Mouse (Mus musculus) embryonic fibroblast, embryonic 13.5 days (primary cell): ENCODE data around the gene Car6.

ENCODE experiments used
- CTCF ChIP-seq: IDR thresholded peaks from 2 replicates; pipeline ENCODE4 v1.5.1; 2011; ENCODE audit warnings: mild to moderate bottlenecking, control low read depth, low read length, moderate library complexity, borderline replicate concordance; ENCODE audit not compliant: insufficient read depth
- POLR2A ChIP-seq: IDR thresholded peaks from 2 replicates; pipeline ENCODE4 v1.6.1; 2011; ENCODE audit warnings: low read depth, mild to moderate bottlenecking, control low read depth, low read length, moderate library complexity

GRCm38 (mm10) chr4:150151045-150151444 is 50.1 kb downstream of the Car6 start:
- TF ChIP-seq POLR2A (no peak), CTCF (no peak)
